Mouse (Mus musculus): ENCODE measurements at regions not wholly inside any gene's neighbourhood (a gene's known extent, or its start where the extent isn't known, plus 50 kb on each side); places are given as distances from the start of the nearest gene placed in this dataset.

GRCm38 (mm10) chr9:43520931-43521330 lies 210.3 kb downstream of the Trim29 start:
- TF ChIP-seq CTCF (conservative IDR thresholded peaks at IDR 0.05; ENCODE audit: insufficient read depth, insufficient read length, low read depth, low read length), result no peak
- no peak for TF ChIP-seq POLR2A (IDR thresholded peaks at IDR 0.05; ENCODE audit: low read depth, low read length)

Measured in kidney, adult 2 months (tissue).